Mouse (Mus musculus) heart, embryonic 12.5 days (tissue): ENCODE measurements around the gene Mdfi. TPM values are rescaled to one million over a fixed set of nuclear protein-coding genes. Genes with fewer than 3 reads are reported as not detected.
"Not testable (repeated sequence)": the region's sequence is repeated elsewhere in the genome, so short reads cannot be mapped to it uniquely, and the experiment has no call there.

Experiments
- ATAC-seq: fragments of 200-750 bp; cut with Nextera tagmentation; 2 replicates; pipeline ENCODE4 v1.8.0; 2017; ENCODE audit warnings: moderate TSS enrichment, moderate library complexity; ENCODE audit not compliant: insufficient number of reproducible peaks, low FRiP score
- H3K27ac ChIP-seq: fragments of 300-500 bp; sonication (generic); 2 replicates; pipeline ENCODE4 v1.5.1; 2016; ENCODE audit warnings: mild to moderate bottlenecking, moderate library complexity; ENCODE audit not compliant: poor library complexity, severe bottlenecking
- H3K27me3 ChIP-seq: fragments of 300-500 bp; sonication (generic); replicated peaks from 2 replicates; pipeline ENCODE4 v1.6.1; 2016; ENCODE audit warnings: mild to moderate bottlenecking, moderate library complexity
- H3K36me3 ChIP-seq: fragments of 300-500 bp; sonication (generic); 2 replicates; pipeline ENCODE4 v1.6.1; 2016; ENCODE audit warnings: mild to moderate bottlenecking, moderate library complexity
- H3K4me1 ChIP-seq: fragments of 300-500 bp; sonication (generic); replicated peaks from 2 replicates; pipeline ENCODE4 v1.6.1; 2016; ENCODE audit warnings: mild to moderate bottlenecking
- H3K4me2 ChIP-seq: fragments of 300-500 bp; sonication (generic); 2 replicates; pipeline ENCODE4 v1.6.1; 2016; ENCODE audit warnings: mild to moderate bottlenecking, moderate library complexity
- H3K4me3 ChIP-seq: fragments of 300-500 bp; sonication (generic); 2 replicates; pipeline ENCODE4 v1.5.1; 2016; ENCODE audit warnings: mild to moderate bottlenecking
- H3K9ac ChIP-seq: fragments of 300-500 bp; sonication (generic); 2 replicates; pipeline ENCODE4 v1.6.1; 2016; ENCODE audit warnings: mild to moderate bottlenecking, moderate library complexity
- H3K9me3 ChIP-seq: fragments of 300-500 bp; sonication (generic); replicated peaks from 2 replicates; pipeline ENCODE4 v1.6.1; 2016; ENCODE audit warnings: mild to moderate bottlenecking, moderate library complexity
- WGBS: fragments of 180-500 bp; shearing (Covaris S2); methylation state at CpG from one replicate; pipeline ENCODE4 v1.1.7; 2016; 5-methylcytosine and 5-hydroxymethylcytosine counted together
- polyA plus RNA-seq: library from polyadenylated mRNA; unstranded; fragments of >200 nt; fragmentation: Nextera tagmentation; extraction: Ambion mirVana; gene quantifications from 2 replicates; pipeline ENCODE4 v1.2.1, GENCODE M21; 2016

Mdfi gene
- polyA plus RNA-seq, 1 experiment from 2014 or later = 11.1 TPM

DNA sequence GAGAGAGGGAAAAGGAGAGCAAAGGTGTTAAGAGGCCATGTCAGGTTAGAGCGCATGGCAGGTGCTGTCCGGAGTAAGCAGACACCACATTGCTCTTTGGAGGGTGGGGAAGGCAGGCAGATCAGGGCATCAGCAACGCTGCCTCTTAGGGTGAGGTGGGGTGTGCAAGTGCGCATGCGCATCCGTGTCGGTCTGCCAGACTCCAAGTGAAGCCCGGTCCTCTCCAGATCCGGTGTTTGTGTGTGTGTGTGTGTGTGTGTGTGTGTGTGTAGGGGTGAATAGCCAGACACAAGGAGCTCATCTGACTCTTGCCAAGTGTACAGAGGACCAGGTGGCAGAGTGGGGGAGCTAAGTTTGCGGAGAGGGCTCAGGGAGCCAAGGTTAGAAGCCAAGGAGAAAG lies 31.5 kb upstream of the Mdfi start:
- no peak overlapping the region for H3K4me3 ChIP-seq
- peaks cover 42% of the 10 kb centered on the region for H3K36me3 ChIP-seq
- no peak overlapping the region for H3K27ac ChIP-seq
- no peak for ATAC-seq
- WGBS = 67% methylated on average over 10 of the region's 10 CpGs
- no peak overlapping the region for H3K9ac ChIP-seq
- H3K27me3 ChIP-seq = no peaks in the 10 kb centered on the region
- peaks cover 13% of the 10 kb centered on the region for H3K4me1 ChIP-seq
- no peak overlapping the region for H3K4me2 ChIP-seq
- H3K9me3 ChIP-seq = no peaks in the 10 kb centered on the region

DNA sequence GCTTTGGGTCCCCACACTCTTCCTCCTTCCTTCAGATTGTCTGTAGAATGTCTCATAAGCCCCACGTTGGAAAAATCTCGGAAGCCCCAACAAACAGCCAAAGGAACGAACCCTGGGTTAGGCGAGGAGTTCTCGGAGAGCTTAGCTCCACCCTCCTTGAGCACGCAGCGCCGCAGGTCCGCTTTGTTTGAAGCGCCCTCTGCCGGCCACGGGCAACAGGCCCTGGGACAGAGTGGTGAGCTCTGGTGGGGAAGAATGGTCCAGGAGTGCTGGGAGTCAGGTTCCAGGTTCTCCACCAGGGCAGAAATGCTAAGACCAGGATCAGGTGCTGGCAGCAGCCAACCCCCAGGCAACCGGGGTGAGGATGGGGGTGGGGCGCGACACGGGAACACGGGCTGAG lies 30.0 kb upstream of the Mdfi start:
- Histone ChIP-seq H3K9me3 (no peaks in the 10 kb centered on the region), H3K4me1 (peaks cover 20% of the 10 kb centered on the region), H3K4me3 (no peak overlapping the region), H3K27me3 (no peaks in the 10 kb centered on the region), H3K4me2 (peak overlapping the region; percentile 57), H3K27ac (no peak overlapping the region), H3K36me3 (peaks cover 26% of the 10 kb centered on the region), H3K9ac (no peak overlapping the region)
- 3% methylated on average over 17 of the region's 17 CpGs for WGBS
- ATAC-seq = peak; percentile 63; the same call in 1 of the 2 replicates

DNA sequence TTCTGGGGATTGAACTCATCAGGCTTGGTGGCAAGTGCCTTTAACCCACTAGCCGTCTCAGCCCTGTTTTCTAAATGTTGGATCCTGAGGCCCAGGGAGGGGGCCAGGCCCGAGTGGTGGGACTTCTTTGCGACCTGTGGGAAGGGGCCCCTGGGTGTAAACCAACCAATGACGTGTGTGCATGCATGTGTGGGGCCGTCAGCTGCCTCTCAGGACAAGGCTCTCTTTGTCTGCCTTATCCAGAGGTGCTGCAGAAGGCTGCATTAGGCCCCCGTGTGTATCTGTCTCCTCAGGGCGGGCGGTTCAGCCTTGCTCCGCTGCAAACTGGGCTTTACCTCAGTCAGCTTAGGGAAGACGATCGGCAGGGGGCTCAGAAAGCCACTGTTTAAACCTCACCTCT lies 28.9 kb upstream of the Mdfi start:
- Histone ChIP-seq H3K9me3 (no peaks in the 10 kb centered on the region), H3K4me2 (peak overlapping the region; percentile 26; the same call in 1 of the 2 replicates), H3K9ac (peak overlapping the region; percentile 42; the same call in 1 of the 2 replicates), H3K27ac (peak overlapping the region; percentile 8; the same call in 1 of the 2 replicates), H3K4me3 (no peak overlapping the region), H3K36me3 (peaks cover 16% of the 10 kb centered on the region), H3K27me3 (no peaks in the 10 kb centered on the region), H3K4me1 (peaks cover 20% of the 10 kb centered on the region)
- no peak for ATAC-seq
- 17% methylated on average over 11 of the region's 11 CpGs for WGBS

DNA sequence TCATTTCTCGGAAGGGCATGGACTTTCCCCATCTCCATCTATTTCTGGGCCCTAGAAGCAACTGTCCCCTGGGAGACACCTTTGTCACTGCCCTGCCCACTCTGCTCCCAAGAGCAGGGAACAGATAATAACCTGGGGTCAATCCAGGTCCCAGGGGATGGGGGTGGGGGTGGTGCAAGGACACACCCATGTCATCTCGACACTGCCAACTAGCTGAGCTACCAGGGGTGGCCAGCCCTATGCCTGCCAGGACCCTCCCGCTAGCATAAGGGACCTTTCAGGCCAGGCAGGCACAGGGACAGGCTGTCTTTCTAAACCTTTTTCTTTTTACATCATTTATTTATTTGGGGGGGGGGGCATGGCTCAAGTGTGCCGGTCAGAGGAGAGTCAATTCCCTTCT lies 28.5 kb upstream of the Mdfi start:
- no peak for ATAC-seq
- peaks cover 20% of the 10 kb centered on the region for H3K4me1 ChIP-seq
- no peak overlapping the region for H3K9ac ChIP-seq
- H3K27me3 ChIP-seq = no peaks in the 10 kb centered on the region
- H3K4me3 ChIP-seq = no peak overlapping the region
- 52% methylated on average over 4 of the region's 4 CpGs for WGBS
- peak overlapping the region; percentile 8; the same call in 1 of the 2 replicates for H3K27ac ChIP-seq
- no peak overlapping the region for H3K4me2 ChIP-seq
- H3K9me3 ChIP-seq = 0 out of 2 replicates have a peak, but pooled peaks cover under 1% of the 10 kb centered on the region
- H3K36me3 ChIP-seq = peaks cover 11% of the 10 kb centered on the region

DNA sequence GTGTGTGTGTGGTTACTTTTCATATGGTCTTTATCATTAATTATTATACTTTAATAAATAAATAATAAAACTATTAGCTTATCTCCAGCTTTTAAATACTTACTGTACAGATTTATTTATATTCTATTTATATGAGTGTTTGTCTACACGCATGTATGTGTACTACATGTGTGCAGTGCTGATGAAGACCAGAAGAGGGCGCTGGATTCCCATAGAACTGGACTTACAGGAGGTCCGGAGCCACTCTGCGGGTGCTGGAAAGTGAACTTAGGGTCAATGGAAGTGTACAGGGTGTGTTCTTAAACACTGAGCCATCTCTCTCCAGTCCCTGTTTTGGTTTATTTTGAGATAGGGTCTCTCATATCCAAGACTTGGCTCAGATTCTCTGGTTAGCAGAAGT lies 21.1 kb upstream of the Mdfi start:
- H3K4me2 ChIP-seq = no peak overlapping the region
- H3K9me3 ChIP-seq = 0 out of 2 replicates have a peak, but pooled peaks cover 12% of the 10 kb centered on the region
- H3K27ac ChIP-seq = no peak overlapping the region
- ATAC-seq = no peak
- no peak overlapping the region for H3K9ac ChIP-seq
- WGBS = 77% methylated on average over 4 of the region's 4 CpGs
- H3K4me1 ChIP-seq = peaks cover 20% of the 10 kb centered on the region
- H3K27me3 ChIP-seq = no peaks in the 10 kb centered on the region
- no peaks in the 10 kb centered on the region for H3K36me3 ChIP-seq
- H3K4me3 ChIP-seq = no peak overlapping the region

- ATAC-seq = no peak
- H3K4me2 ChIP-seq = no peak overlapping the region
- peaks cover 24% of the 10 kb centered on the region for H3K4me1 ChIP-seq
- H3K36me3 ChIP-seq = no peaks in the 10 kb centered on the region
- H3K4me3 ChIP-seq = no peak overlapping the region
- no peaks in the 10 kb centered on the region for H3K27me3 ChIP-seq
- 0 out of 2 replicates have a peak, but pooled peaks cover 12% of the 10 kb centered on the region for H3K9me3 ChIP-seq
- H3K27ac ChIP-seq = no peak overlapping the region
- no peak overlapping the region for H3K9ac ChIP-seq
- WGBS = 82% methylated on average over 8 of the region's 8 CpGs
These were observed 20.4 kb upstream of the Mdfi start for GRCm38 (mm10) chr17:47854908-47855307.

DNA sequence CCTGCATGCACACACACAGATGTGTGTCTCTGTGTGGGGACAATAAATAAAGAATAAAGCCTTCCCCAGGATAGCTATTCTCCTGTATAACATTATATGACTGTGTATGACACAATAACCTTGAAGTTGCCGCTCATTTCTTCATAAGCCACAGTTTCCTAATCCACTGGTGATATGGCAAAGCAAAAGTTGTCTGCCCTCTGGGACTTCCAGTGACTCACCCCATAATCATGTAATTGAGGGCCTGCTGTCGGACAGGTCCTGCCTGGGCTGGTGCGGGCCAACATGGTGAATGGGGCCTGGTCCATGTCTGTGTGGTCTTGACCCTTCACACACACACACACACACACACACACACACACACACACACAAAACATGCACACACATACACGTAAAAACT lies 19.3 kb upstream of the Mdfi start:
- H3K4me2 ChIP-seq = no peak overlapping the region
- H3K9ac ChIP-seq = no peak overlapping the region
- H3K27ac ChIP-seq = no peak overlapping the region
- H3K27me3 ChIP-seq = no peaks in the 10 kb centered on the region
- no peak for ATAC-seq
- no peaks in the 10 kb centered on the region for H3K36me3 ChIP-seq
- 0 out of 2 replicates have a peak, but pooled peaks cover 12% of the 10 kb centered on the region for H3K9me3 ChIP-seq
- H3K4me3 ChIP-seq = no peak overlapping the region
- H3K4me1 ChIP-seq = peaks cover 32% of the 10 kb centered on the region
- WGBS = 78% methylated on average over 4 of the region's 4 CpGs

GRCm38 (mm10) chr17:47853336-47853735 lies 18.8 kb upstream of the Mdfi start:
- H3K36me3 ChIP-seq = no peaks in the 10 kb centered on the region
- peaks cover 32% of the 10 kb centered on the region for H3K4me1 ChIP-seq
- 0 out of 2 replicates have a peak, but pooled peaks cover 12% of the 10 kb centered on the region for H3K9me3 ChIP-seq
- no peak overlapping the region for H3K27ac ChIP-seq
- H3K9ac ChIP-seq = no peak overlapping the region
- ATAC-seq = no peak
- no peak overlapping the region for H3K4me2 ChIP-seq
- 84% methylated on average over 3 of the region's 4 CpGs for WGBS
- H3K4me3 ChIP-seq = no peak overlapping the region
- H3K27me3 ChIP-seq = no peaks in the 10 kb centered on the region

DNA sequence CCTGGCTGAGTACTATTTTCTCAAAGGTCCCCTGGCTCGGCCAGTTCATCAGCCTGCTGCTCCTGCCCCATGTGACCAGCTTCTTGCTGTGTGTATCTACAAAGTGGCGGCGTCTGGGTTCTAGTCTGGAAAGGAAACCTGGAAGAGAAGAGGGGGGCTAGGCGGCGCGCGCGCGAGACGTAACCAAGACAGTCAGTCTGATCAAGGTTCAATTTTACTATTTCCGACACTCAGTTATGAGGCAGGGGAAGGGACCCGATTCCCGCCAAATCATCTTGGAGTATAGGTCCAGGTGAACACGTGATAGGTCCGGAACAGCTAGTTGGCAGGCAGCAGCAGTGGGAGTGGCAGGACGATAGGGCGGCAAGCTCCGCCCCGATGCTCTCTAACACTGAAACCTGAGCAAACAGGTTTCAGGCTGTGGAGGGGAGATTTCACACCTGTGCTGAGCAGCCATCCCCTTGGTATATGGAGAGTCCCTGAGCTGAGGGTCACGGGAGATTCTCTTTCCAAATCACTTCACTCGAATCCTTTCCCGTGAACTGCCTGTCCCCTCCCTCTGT lies 17.4 kb upstream of the Mdfi start:
- not testable (repeated sequence) for H3K9me3 ChIP-seq, H3K36me3 ChIP-seq, H3K27me3 ChIP-seq, H3K27ac ChIP-seq
- peak overlapping the region; percentile 29 for H3K4me3 ChIP-seq
- WGBS = 8% methylated on average over 22 of the region's 22 CpGs
- peak overlapping the region; percentile 54; the same call in 1 of the 2 replicates for H3K9ac ChIP-seq
- H3K4me2 ChIP-seq = peak overlapping the region; percentile 63
- peak; percentile 34; the same call in 1 of the 2 replicates for ATAC-seq
- peaks cover 32% of the 10 kb centered on the region for H3K4me1 ChIP-seq

GRCm38 (mm10) chr17:47850639-47851314 lies 16.3 kb upstream of the Mdfi start:
- no peak for ATAC-seq

GRCm38 (mm10) chr17:47850035-47850434 lies 15.5 kb upstream of the Mdfi start:
- Histone ChIP-seq H3K4me1 (peaks cover 32% of the 10 kb centered on the region), H3K27me3 (no peaks in the 10 kb centered on the region), H3K4me3 (no peak overlapping the region), H3K27ac (peak overlapping the region; percentile 88), H3K4me2 (0 out of 2 replicates have a peak overlapping the region, but pooled peaks have one; percentile 20), H3K9me3 (no peaks in the 10 kb centered on the region), H3K9ac (no peak overlapping the region), H3K36me3 (no peaks in the 10 kb centered on the region)
- ATAC-seq = no peak
- 40% methylated on average over 3 of the region's 3 CpGs for WGBS

More at GRCm38 (mm10) chr17:47850639-47851314, 16.3 kb upstream of the Mdfi start:
- Histone ChIP-seq H3K9ac (no peak overlapping the region), H3K4me1 (peaks cover 32% of the 10 kb centered on the region), H3K27ac (peak overlapping the region; percentile 88), H3K4me2 (no peak overlapping the region), H3K4me3 (no peak overlapping the region), H3K9me3 (0 out of 2 replicates have a peak, but pooled peaks cover 3% of the 10 kb centered on the region), H3K27me3 (no peaks in the 10 kb centered on the region), H3K36me3 (no peaks in the 10 kb centered on the region)
- 62% methylated on average over 7 of the region's 7 CpGs for WGBS
